Mouse (Mus musculus): Measurements from ENCODE around the gene Pik3r2. TPM values are rescaled to one million over a fixed set of nuclear protein-coding genes. Genes with fewer than 3 reads are reported as not detected.
"Not testable (repeated sequence)": the region's sequence is repeated elsewhere in the genome, so short reads cannot be mapped to it uniquely, and the experiment has no call there.

Gene Pik3r2
- polyA plus RNA-seq (2015; fragmentation: Nextera tagmentation; extraction: Ambion mirVana): 72.8 and 77.3 TPM in 2 replicates

- peak; percentile 93 for ATAC-seq (ENCODE audit: low FRiP score, low TSS enrichment)
- H3K9ac ChIP-seq (replicated peaks; ENCODE audit: low read length): peak within 1 kb of the TSS; percentile 98
- H3K4me3 ChIP-seq (ENCODE audit: low read length): peak within 1 kb of the TSS; percentile 84
- peaks cover 39% of the 10 kb centered on the region for H3K4me1 ChIP-seq (ENCODE audit: insufficient read depth, low read length)
- under 1% methylated on average over 92 of the region's 94 CpGs for WGBS
- no peaks in the 10 kb centered on the region for H3K27me3 ChIP-seq (ENCODE audit: insufficient read depth, low read length)
- H3K36me3 ChIP-seq (ENCODE audit: insufficient read depth, low read length): peaks cover 49% of the 10 kb centered on the region
- no peaks in the 10 kb centered on the region for H3K9me3 ChIP-seq (ENCODE audit: low read length)
- H3K27ac ChIP-seq (ENCODE audit: low read length): peak within 1 kb of the TSS; percentile 99
- H3K4me2 ChIP-seq (replicated peaks; ENCODE audit: low read depth, low read length): peak within 1 kb of the TSS; percentile 83
These were observed at the start of gene Pik3r2 for GRCm38 (mm10) chr8:70776496-70777444. Gene Pik3r2, minus strand, starts transcription at chr8:70776713.

DNA sequence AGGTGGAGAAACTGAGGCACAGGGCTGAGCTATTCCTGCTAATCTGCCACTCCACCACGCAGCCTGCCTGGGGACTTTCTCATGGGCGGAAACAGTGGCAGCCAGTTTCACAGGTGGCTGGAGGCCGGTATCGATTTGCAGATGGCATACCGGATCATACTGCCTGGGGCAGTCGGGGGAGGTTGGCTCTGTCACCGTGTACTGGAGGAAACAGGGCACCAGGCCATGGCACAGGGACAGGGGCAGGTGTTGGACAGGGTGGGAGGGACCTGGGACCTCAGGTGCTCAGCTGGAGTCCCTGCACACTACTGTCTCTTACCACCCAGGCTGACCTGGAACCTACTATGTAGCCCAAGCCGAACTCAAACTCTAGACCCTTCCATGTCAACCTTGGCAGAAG lies 49.3 kb upstream of the Pik3r2 start:
- ATAC-seq (ENCODE audit: low FRiP score, low TSS enrichment): no peak
- 45% methylated on average over 8 of the region's 8 CpGs for WGBS
- H3K9ac ChIP-seq (replicated peaks; ENCODE audit: low read length): no peak overlapping the region
- H3K27ac ChIP-seq (ENCODE audit: low read length): no peak overlapping the region
- H3K4me3 ChIP-seq (ENCODE audit: low read length): no peak overlapping the region
- H3K9me3 ChIP-seq (ENCODE audit: low read length): no peaks in the 10 kb centered on the region
- no peaks in the 10 kb centered on the region for H3K27me3 ChIP-seq (ENCODE audit: insufficient read depth, low read length)
- H3K36me3 ChIP-seq (ENCODE audit: insufficient read depth, low read length): no peaks in the 10 kb centered on the region
- no peak overlapping the region for H3K4me2 ChIP-seq (replicated peaks; ENCODE audit: low read depth, low read length)
- H3K4me1 ChIP-seq (ENCODE audit: insufficient read depth, low read length): peaks cover 7% of the 10 kb centered on the region

DNA sequence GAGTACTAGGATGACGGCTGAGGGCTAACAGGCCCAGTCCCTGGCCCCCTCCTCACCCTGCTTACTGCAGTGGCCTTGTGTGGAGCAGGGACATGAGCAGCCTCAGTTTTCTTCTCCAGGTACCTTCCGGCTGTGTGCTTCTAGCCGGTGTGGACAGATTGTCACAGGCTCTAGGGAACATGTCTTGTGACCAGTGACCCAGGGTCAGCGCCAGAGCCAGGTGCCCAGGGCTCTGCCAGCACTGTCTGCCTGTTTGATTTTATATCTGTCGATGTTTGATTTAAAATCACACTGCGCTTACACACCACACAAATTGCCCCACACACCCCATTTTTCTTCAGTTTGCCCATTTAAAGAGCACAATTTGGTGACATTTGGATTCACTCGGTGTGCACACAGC lies 47.3 kb upstream of the Pik3r2 start:
- H3K27me3 ChIP-seq (ENCODE audit: insufficient read depth, low read length): no peaks in the 10 kb centered on the region
- peaks cover 6% of the 10 kb centered on the region; the same call in 1 of the 2 replicates for H3K9me3 ChIP-seq (ENCODE audit: low read length)
- no peak overlapping the region for H3K9ac ChIP-seq (replicated peaks; ENCODE audit: low read length)
- no peak for ATAC-seq (ENCODE audit: low FRiP score, low TSS enrichment)
- 89% methylated on average over 7 of the region's 7 CpGs for WGBS
- no peak overlapping the region for H3K4me2 ChIP-seq (replicated peaks; ENCODE audit: low read depth, low read length)
- H3K4me3 ChIP-seq (ENCODE audit: low read length): no peak overlapping the region
- H3K27ac ChIP-seq (ENCODE audit: low read length): no peak overlapping the region
- H3K4me1 ChIP-seq (ENCODE audit: insufficient read depth, low read length): peaks cover 7% of the 10 kb centered on the region
- no peaks in the 10 kb centered on the region for H3K36me3 ChIP-seq (ENCODE audit: insufficient read depth, low read length)

DNA sequence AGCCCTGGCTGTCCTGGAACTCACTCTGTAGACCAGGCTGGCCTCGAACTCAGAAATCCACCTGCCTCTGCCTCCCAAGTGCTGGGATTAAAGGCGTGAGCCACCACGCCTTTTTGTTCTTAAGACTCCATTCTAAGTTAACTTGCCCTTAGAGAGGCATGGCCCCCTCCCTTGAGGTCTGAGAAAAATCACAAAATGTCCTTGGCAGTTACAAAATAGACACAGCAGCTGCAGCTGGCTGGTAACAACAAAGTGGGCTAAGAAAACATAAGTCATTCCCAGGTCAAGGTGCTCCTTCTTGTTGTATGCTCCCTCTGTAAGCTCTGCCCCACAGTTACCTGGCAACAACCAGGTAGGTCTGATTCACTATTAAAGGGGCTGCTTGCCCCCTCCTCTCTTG lies 46.1 kb upstream of the Pik3r2 start:
- not testable (repeated sequence) for H3K4me2 ChIP-seq (replicated peaks; ENCODE audit: low read depth, low read length); H3K9ac ChIP-seq (replicated peaks; ENCODE audit: low read length); H3K27ac ChIP-seq (ENCODE audit: low read length); H3K4me1 ChIP-seq (ENCODE audit: insufficient read depth, low read length); ATAC-seq (ENCODE audit: low FRiP score, low TSS enrichment); H3K36me3 ChIP-seq (ENCODE audit: insufficient read depth, low read length); H3K27me3 ChIP-seq (ENCODE audit: insufficient read depth, low read length); H3K4me3 ChIP-seq (ENCODE audit: low read length)
- 85% methylated on average over 3 of the region's 3 CpGs for WGBS
- peaks cover 12% of the 10 kb centered on the region; the same call in 1 of the 2 replicates for H3K9me3 ChIP-seq (ENCODE audit: low read length)

- H3K4me2 ChIP-seq (replicated peaks; ENCODE audit: low read depth, low read length): no peak overlapping the region
- no peak overlapping the region; the same call in 1 of the 2 replicates for H3K9ac ChIP-seq (replicated peaks; ENCODE audit: low read length)
- ATAC-seq (ENCODE audit: low FRiP score, low TSS enrichment): no peak
- H3K36me3 ChIP-seq (ENCODE audit: insufficient read depth, low read length): no peaks in the 10 kb centered on the region
- H3K4me3 ChIP-seq (ENCODE audit: low read length): no peak overlapping the region
- 33% methylated on average over 11 of the region's 11 CpGs for WGBS
- no peak overlapping the region for H3K27ac ChIP-seq (ENCODE audit: low read length)
- H3K27me3 ChIP-seq (ENCODE audit: insufficient read depth, low read length): peaks cover 3% of the 10 kb centered on the region; the same call in 1 of the 2 replicates
- peaks cover 10% of the 10 kb centered on the region for H3K4me1 ChIP-seq (ENCODE audit: insufficient read depth, low read length)
- H3K9me3 ChIP-seq (ENCODE audit: low read length): peaks cover 12% of the 10 kb centered on the region; the same call in 1 of the 2 replicates
These were observed 45.5 kb upstream of the Pik3r2 start for GRCm38 (mm10) chr8:70821992-70822391.

DNA sequence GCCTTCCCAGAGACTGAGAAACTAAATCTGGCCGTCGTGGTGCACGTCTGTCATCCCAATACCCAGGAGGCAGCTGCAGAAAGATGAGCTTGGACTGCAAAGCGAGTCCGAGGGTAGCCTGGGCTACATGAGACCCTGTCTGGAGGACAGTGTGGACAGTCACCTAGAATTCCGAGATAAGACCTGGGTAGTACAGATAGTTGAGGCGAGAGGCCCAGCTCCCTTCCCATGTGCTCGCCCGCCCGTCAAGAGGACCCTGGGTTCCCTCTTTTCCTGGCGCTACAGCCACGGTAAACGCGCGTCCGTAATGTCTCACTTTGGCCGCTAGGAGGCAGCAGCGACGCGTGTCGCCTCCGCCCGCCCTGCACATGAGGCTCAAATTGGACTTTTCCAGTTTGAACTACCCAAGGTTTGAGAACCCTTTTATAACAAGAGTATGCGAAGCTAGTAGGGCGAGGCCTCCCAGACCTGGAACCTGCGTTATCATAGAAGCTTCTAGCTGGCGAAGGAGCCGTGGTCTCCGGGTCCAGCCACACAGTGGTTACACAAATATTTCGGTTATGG lies 45.0 kb upstream of the Pik3r2 start:
- peaks cover 12% of the 10 kb centered on the region; the same call in 1 of the 2 replicates for H3K9me3 ChIP-seq (ENCODE audit: low read length)
- 16% methylated on average over 30 of the region's 30 CpGs for WGBS
- no peak overlapping the region; the same call in 1 of the 2 replicates for H3K9ac ChIP-seq (replicated peaks; ENCODE audit: low read length)
- H3K27me3 ChIP-seq (ENCODE audit: insufficient read depth, low read length): peaks cover 8% of the 10 kb centered on the region; the same call in 1 of the 2 replicates
- ATAC-seq (ENCODE audit: low FRiP score, low TSS enrichment): peak; percentile 19; the same call in 1 of the 2 replicates
- H3K4me1 ChIP-seq (ENCODE audit: insufficient read depth, low read length): peaks cover 15% of the 10 kb centered on the region
- H3K4me2 ChIP-seq (replicated peaks; ENCODE audit: low read depth, low read length): no peak overlapping the region
- no peak overlapping the region for H3K4me3 ChIP-seq (ENCODE audit: low read length)
- no peak overlapping the region for H3K27ac ChIP-seq (ENCODE audit: low read length)
- H3K36me3 ChIP-seq (ENCODE audit: insufficient read depth, low read length): no peaks in the 10 kb centered on the region

DNA sequence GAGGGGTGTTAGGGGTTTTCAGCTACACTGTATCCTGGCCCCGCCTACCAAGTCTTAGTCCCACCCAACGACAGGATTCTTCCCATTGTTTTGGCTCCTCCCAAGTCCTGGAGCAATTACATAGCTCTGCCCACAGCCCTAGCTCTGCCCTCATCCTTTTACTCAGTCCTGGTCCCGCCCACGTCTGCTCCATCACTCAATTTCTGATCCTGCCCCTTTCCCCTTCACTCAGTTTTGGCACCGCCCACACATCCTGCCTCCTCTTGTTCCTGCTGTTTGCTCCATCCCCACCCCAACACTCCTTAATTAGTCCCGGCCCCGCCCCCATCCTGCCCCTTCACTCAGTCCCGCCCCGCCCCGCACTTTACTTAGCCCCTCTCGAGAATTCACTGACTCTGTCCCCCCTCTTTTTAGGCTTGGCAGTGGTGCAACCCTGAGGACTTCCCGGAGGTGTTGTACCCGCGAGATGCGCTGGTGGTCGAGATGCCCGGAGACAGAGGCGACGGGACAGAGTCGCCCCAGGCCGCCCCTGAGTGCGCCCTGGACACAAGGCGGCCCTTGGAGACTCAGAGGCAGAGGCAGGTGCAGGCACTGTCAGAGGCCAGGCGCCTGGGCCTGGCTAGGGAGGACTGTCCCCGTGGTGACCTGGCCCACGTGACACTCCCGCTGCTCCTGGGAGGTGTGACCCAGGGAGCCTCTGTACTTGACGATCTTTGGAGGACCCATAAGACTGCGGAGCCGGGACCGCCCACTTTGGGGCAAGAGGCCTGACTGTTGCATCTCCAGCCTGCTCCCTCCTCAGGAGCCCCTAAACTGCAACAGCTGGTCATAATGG lies 43.8 kb upstream of the Pik3r2 start:
- ATAC-seq (ENCODE audit: low FRiP score, low TSS enrichment): peak; percentile 86
- peak overlapping the region; percentile 31 for H3K4me3 ChIP-seq (ENCODE audit: low read length)
- WGBS: 3% methylated on average over 31 of the region's 31 CpGs

GRCm38 (mm10) chr8:70816679-70817078 lies 40.2 kb upstream of the Pik3r2 start:
- Histone ChIP-seq H3K4me3 (ENCODE audit: low read length) (peak overlapping the region; percentile 32), H3K27ac (ENCODE audit: low read length) (no peak overlapping the region), H3K27me3 (ENCODE audit: insufficient read depth, low read length) (peaks cover 13% of the 10 kb centered on the region; the same call in 1 of the 2 replicates), H3K9ac (replicated peaks; ENCODE audit: low read length) (no peak overlapping the region; the same call in 1 of the 2 replicates), H3K9me3 (ENCODE audit: low read length) (peaks cover 12% of the 10 kb centered on the region; the same call in 1 of the 2 replicates), H3K4me1 (ENCODE audit: insufficient read depth, low read length) (peaks cover 10% of the 10 kb centered on the region), H3K36me3 (ENCODE audit: insufficient read depth, low read length) (no peaks in the 10 kb centered on the region), H3K4me2 (replicated peaks; ENCODE audit: low read depth, low read length) (peak overlapping the region; percentile 47)
- 7% methylated on average over 30 of the region's 30 CpGs for WGBS
- peak; percentile 23; the same call in 1 of the 2 replicates for ATAC-seq (ENCODE audit: low FRiP score, low TSS enrichment)

More for the DNA sequence above, 43.8 kb upstream of the Pik3r2 start:
- no peaks in the 10 kb centered on the region for H3K36me3 ChIP-seq (ENCODE audit: insufficient read depth, low read length)
- no peak overlapping the region; the same call in 1 of the 2 replicates for H3K9ac ChIP-seq (replicated peaks; ENCODE audit: low read length)
- peak overlapping the region; percentile 44 for H3K4me2 ChIP-seq (replicated peaks; ENCODE audit: low read depth, low read length)
- no peak overlapping the region for H3K27ac ChIP-seq (ENCODE audit: low read length)
- H3K9me3 ChIP-seq (ENCODE audit: low read length): peaks cover 12% of the 10 kb centered on the region; the same call in 1 of the 2 replicates
- H3K4me1 ChIP-seq (ENCODE audit: insufficient read depth, low read length): peaks cover 15% of the 10 kb centered on the region
- H3K27me3 ChIP-seq (ENCODE audit: insufficient read depth, low read length): peaks cover 13% of the 10 kb centered on the region; the same call in 1 of the 2 replicates

DNA sequence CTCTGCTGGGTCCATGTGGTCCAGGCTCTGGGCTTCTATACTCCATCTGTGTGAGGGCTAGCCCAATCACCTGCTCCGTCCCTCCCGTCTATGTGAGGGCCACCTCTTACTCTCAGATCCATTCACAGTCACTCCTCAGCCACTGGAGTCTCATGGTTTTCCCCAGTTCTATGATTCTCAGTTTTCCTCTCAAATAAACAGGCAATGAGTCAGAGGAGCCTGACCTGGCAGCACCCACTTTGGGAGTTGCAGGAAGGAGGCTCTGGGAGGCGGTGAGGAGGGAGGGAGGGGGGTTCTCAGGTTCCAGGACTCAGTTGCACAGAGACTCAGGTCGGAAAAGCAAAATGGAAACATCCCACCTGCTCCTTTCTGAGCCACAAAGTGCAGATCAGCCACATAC lies 36.4 kb upstream of the Pik3r2 start:
- peaks cover 13% of the 10 kb centered on the region; the same call in 1 of the 2 replicates for H3K27me3 ChIP-seq (ENCODE audit: insufficient read depth, low read length)
- no peak overlapping the region for H3K4me3 ChIP-seq (ENCODE audit: low read length)
- H3K36me3 ChIP-seq (ENCODE audit: insufficient read depth, low read length): no peaks in the 10 kb centered on the region
- H3K27ac ChIP-seq (ENCODE audit: low read length): no peak overlapping the region
- 43% methylated on average over 4 of the region's 4 CpGs for WGBS
- no peak for ATAC-seq (ENCODE audit: low FRiP score, low TSS enrichment)
- no peak overlapping the region for H3K4me2 ChIP-seq (replicated peaks; ENCODE audit: low read depth, low read length)
- no peak overlapping the region for H3K9ac ChIP-seq (replicated peaks; ENCODE audit: low read length)
- H3K4me1 ChIP-seq (ENCODE audit: insufficient read depth, low read length): peaks cover 14% of the 10 kb centered on the region
- H3K9me3 ChIP-seq (ENCODE audit: low read length): no peaks in the 10 kb centered on the region

Measured in kidney, embryonic 16.5 days (tissue).